Mouse (Mus musculus): ENCODE measurements at regions not wholly inside any gene's neighbourhood (a gene's known extent, or its start where the extent isn't known, plus 50 kb on each side); places are given as distances from the start of the nearest gene placed in this dataset.

GRCm38 (mm10) chr11:114175437-114176131 lies 108.7 kb upstream of the Sdk2 start:
- no peak overlapping the region for H3K27ac ChIP-seq (replicated peaks; ENCODE audit: low read depth, low read length)
- no peak overlapping the region for H3K4me3 ChIP-seq (ENCODE audit: insufficient read depth, low read depth, low read length)
- no peaks in the 10 kb centered on the region for H3K4me1 ChIP-seq (ENCODE audit: control insufficient read depth, insufficient read depth, insufficient read length, low read length)

GRCm38 (mm10) chr11:114174871-114175270 lies 108.0 kb upstream of the Sdk2 start:
- no peak overlapping the region for H3K27ac ChIP-seq (replicated peaks; ENCODE audit: low read depth, low read length)
- H3K4me1 ChIP-seq (ENCODE audit: control insufficient read depth, insufficient read depth, insufficient read length, low read length), result no peaks in the 10 kb centered on the region
- H3K4me3 ChIP-seq (ENCODE audit: insufficient read depth, low read depth, low read length), result no peak overlapping the region

GRCm38 (mm10) chr11:114168231-114168661 lies 101.4 kb upstream of the Sdk2 start:
- no peak overlapping the region for H3K4me3 ChIP-seq (ENCODE audit: insufficient read depth, low read depth, low read length)
- H3K27ac ChIP-seq (replicated peaks; ENCODE audit: low read depth, low read length), result no peak overlapping the region
- no peaks in the 10 kb centered on the region for H3K4me1 ChIP-seq (ENCODE audit: control insufficient read depth, insufficient read depth, insufficient read length, low read length)

- no peaks in the 10 kb centered on the region for H3K4me1 ChIP-seq (ENCODE audit: control insufficient read depth, insufficient read depth, insufficient read length, low read length)
- no peak overlapping the region for H3K4me3 ChIP-seq (ENCODE audit: insufficient read depth, low read depth, low read length)
- no peak overlapping the region for H3K27ac ChIP-seq (replicated peaks; ENCODE audit: low read depth, low read length)
These were observed 99.0 kb upstream of the Sdk2 start for GRCm38 (mm10) chr11:114165656-114166362.

- Histone ChIP-seq H3K4me1 (ENCODE audit: control insufficient read depth, insufficient read depth, insufficient read length, low read length) (no peaks in the 10 kb centered on the region), H3K27ac (replicated peaks; ENCODE audit: low read depth, low read length) (no peak overlapping the region), H3K4me3 (ENCODE audit: insufficient read depth, low read depth, low read length) (no peak overlapping the region)
These were observed 85.9 kb upstream of the Sdk2 start for GRCm38 (mm10) chr11:114152716-114153115.

GRCm38 (mm10) chr11:114146334-114146733 lies 79.5 kb upstream of the Sdk2 start:
- Histone ChIP-seq H3K4me1 (ENCODE audit: control insufficient read depth, insufficient read depth, insufficient read length, low read length) (no peaks in the 10 kb centered on the region), H3K27ac (replicated peaks; ENCODE audit: low read depth, low read length) (no peak overlapping the region), H3K4me3 (ENCODE audit: insufficient read depth, low read depth, low read length) (no peak overlapping the region)

GRCm38 (mm10) chr11:114129270-114129669 lies 62.4 kb upstream of the Sdk2 start:
- H3K4me1 ChIP-seq (ENCODE audit: control insufficient read depth, insufficient read depth, insufficient read length, low read length), result no peaks in the 10 kb centered on the region
- H3K4me3 ChIP-seq (ENCODE audit: insufficient read depth, low read depth, low read length), result no peak overlapping the region
- no peak overlapping the region for H3K27ac ChIP-seq (replicated peaks; ENCODE audit: low read depth, low read length)

GRCm38 (mm10) chr11:114128841-114129240 lies 62.0 kb upstream of the Sdk2 start:
- H3K4me3 ChIP-seq (ENCODE audit: insufficient read depth, low read depth, low read length), result no peak overlapping the region
- H3K4me1 ChIP-seq (ENCODE audit: control insufficient read depth, insufficient read depth, insufficient read length, low read length), result no peaks in the 10 kb centered on the region
- H3K27ac ChIP-seq (replicated peaks; ENCODE audit: low read depth, low read length), result no peak overlapping the region

GRCm38 (mm10) chr11:114127426-114127825 lies 60.6 kb upstream of the Sdk2 start:
- Histone ChIP-seq H3K4me1 (ENCODE audit: control insufficient read depth, insufficient read depth, insufficient read length, low read length) (no peaks in the 10 kb centered on the region), H3K27ac (replicated peaks; ENCODE audit: low read depth, low read length) (no peak overlapping the region), H3K4me3 (ENCODE audit: insufficient read depth, low read depth, low read length) (no peak overlapping the region)

- no peak overlapping the region for H3K4me3 ChIP-seq (ENCODE audit: insufficient read depth, low read depth, low read length)
- no peaks in the 10 kb centered on the region for H3K4me1 ChIP-seq (ENCODE audit: control insufficient read depth, insufficient read depth, insufficient read length, low read length)
- H3K27ac ChIP-seq (replicated peaks; ENCODE audit: low read depth, low read length), result no peak overlapping the region
These were observed 55.3 kb upstream of the Sdk2 start for GRCm38 (mm10) chr11:114122175-114122574.

GRCm38 (mm10) chr11:114119135-114119534 lies 52.3 kb upstream of the Sdk2 start:
- H3K27ac ChIP-seq (replicated peaks; ENCODE audit: low read depth, low read length), result no peak overlapping the region
- H3K4me1 ChIP-seq (ENCODE audit: control insufficient read depth, insufficient read depth, insufficient read length, low read length), result no peaks in the 10 kb centered on the region

More at GRCm38 (mm10) chr11:114119135-114119534, 52.3 kb upstream of the Sdk2 start:
- no peak overlapping the region for H3K4me3 ChIP-seq (ENCODE audit: insufficient read depth, low read depth, low read length)

Measured in brown adipose tissue, adult 24 weeks (tissue).